Mouse (Mus musculus): ENCODE measurements at regions not wholly inside any gene's neighbourhood (a gene's known extent, or its start where the extent isn't known, plus 50 kb on each side); places are given as distances from the start of the nearest gene placed in this dataset.
"Not testable (repeated sequence)": the region's sequence is repeated elsewhere in the genome, so short reads cannot be mapped to it uniquely, and the experiment has no call there.

- ATAC-seq (replicated peaks; ENCODE audit: poor library complexity): no peak
These were observed 180.6 kb upstream of the Tab2 start for GRCm38 (mm10) chr10:8136662-8137061.

DNA sequence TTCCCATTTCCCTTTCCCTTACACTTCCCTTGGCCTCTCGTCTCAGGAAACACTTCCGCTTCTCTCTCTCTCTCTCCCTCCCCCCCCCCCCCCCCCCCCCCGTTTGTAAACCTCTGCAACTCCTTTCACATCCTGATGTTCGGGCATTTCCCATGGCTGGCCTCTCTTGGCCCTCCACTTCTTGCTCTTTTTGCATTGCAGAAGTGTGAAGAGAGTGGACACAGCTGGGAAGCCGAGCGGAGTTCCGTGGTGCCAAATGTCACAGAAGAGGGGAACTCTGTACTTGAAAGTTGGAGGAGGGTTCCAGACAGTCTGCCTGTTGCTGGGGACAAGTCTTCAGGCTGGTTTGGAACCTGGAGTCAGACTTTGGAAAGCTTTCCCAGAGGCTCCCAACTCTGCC is 179.2 kb upstream of the Tab2 start:
- ATAC-seq (replicated peaks; ENCODE audit: poor library complexity): no peak

- ATAC-seq (replicated peaks; ENCODE audit: poor library complexity): no peak
These were observed 178.4 kb upstream of the Tab2 start for GRCm38 (mm10) chr10:8134398-8134797.

GRCm38 (mm10) chr10:8133451-8133952 is 177.5 kb upstream of the Tab2 start:
- ATAC-seq (replicated peaks; ENCODE audit: poor library complexity): no peak

GRCm38 (mm10) chr10:8132795-8133194 is 176.8 kb upstream of the Tab2 start:
- no peak for ATAC-seq (replicated peaks; ENCODE audit: poor library complexity)

GRCm38 (mm10) chr10:8130472-8131241 is 174.6 kb upstream of the Tab2 start:
- ATAC-seq (replicated peaks; ENCODE audit: poor library complexity): peak; percentile 91

DNA sequence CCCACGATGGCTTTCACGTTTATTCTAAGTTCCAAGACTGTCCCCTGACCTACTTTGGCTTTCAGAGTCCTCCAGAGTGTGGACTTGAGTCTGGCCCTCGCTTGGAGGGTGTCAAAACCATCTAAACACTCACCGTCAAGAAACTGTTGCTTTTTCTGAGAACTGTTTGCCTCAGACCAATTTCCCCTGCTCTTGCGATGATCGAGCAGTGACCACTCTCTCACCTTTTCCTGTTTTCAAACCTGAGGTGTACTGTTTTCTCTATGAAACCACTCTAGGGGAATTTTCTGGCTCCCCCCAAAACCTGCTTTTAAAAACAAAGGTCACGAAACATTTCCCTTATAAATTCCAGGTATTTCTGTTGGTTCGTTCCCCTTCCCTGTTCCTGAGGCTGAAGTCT is 174.0 kb upstream of the Tab2 start:
- ATAC-seq (replicated peaks; ENCODE audit: poor library complexity): no peak

GRCm38 (mm10) chr10:8124124-8124523 is 168.1 kb upstream of the Tab2 start:
- ATAC-seq (replicated peaks; ENCODE audit: poor library complexity): peak; percentile 54

GRCm38 (mm10) chr10:8121895-8122294 is 165.9 kb upstream of the Tab2 start:
- peak; percentile 63 for ATAC-seq (replicated peaks; ENCODE audit: poor library complexity)

DNA sequence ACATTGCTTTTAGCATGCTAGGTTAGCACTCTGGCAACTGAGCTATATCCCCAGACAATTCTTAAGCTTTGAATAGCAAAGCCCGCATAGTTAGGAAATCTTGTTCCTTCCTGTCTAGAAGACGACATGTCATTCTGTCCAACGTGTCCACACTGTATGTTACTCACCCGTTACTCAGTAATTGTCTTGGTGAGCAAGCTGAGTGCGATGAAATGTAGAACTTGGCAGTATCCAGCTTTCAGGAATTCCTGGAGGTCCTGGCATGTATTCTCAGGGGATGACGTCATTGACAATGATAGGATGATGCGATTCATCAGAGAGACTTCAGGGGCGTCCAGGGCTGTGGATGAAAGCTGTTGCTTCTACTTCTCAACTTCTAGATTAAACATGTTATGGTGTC is 160.8 kb upstream of the Tab2 start:
- peak; percentile 39; the same call in 1 of the 2 replicates for ATAC-seq (replicated peaks; ENCODE audit: poor library complexity)

DNA sequence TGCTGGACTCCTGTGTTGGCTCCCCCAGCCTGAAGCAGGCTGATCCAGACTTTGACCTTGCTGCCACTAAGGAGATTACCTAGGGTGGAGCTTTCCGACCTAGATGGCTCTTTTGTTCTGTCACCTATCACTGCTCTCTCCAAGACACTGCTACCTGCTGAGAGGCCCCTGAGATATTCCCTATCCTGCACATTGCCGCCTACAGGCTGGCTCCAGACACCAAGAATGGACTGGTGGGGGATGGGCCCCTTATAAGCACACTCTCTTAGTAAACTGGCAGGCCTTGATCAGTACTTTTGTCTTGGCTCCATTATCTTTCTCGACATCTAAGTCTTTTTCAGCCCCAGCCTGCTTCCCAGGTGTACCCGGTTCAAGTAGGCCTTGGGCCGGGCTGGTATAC is 158.9 kb upstream of the Tab2 start:
- not testable (repeated sequence) for ATAC-seq (replicated peaks; ENCODE audit: poor library complexity)

DNA sequence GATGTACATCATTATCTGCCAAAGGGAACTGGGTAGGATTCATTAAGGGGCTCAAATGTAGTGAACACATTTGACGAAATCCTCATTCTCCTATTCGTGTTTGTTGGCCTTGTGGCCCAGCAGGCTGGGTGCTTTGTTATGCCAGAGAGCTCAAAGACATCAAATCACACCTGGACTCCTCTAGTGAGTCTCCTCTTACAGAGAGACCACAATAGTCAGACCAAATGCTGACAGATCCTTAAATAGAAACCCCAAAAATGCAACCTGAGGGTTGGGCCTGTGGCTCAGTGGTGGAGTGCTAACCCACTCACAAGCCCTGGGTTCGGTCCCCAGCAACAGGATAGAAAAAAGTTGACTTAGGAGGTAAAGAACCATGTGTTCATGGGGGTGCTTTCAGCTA is 158.5 kb upstream of the Tab2 start:
- ATAC-seq (replicated peaks; ENCODE audit: poor library complexity): no peak

- no peak for ATAC-seq (replicated peaks; ENCODE audit: poor library complexity)
These were observed 144.5 kb upstream of the Tab2 start for GRCm38 (mm10) chr10:8100489-8100888.

- no peak for ATAC-seq (replicated peaks; ENCODE audit: poor library complexity)
These were observed 139.9 kb upstream of the Tab2 start for GRCm38 (mm10) chr10:8095924-8096323.

DNA sequence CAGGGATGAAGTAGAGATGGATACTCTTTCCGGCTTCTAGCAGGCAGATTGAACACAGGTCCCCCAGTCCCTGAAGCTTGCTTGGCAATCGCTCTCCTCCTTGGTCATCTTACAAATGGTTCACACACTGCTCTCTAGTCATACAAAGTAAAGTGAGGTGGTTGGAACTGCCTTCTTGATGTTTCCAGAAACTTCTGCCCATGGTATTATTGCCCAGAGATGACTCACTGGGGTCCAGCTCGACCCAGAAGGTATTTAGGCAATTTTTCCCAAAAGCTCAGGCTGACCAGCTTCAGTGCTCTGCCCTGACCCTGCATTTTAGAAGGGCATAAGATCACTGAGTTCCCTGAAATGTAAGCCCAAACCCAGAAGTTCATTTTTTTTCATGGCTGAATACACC is 139.2 kb upstream of the Tab2 start:
- no peak for ATAC-seq (replicated peaks; ENCODE audit: poor library complexity)

DNA sequence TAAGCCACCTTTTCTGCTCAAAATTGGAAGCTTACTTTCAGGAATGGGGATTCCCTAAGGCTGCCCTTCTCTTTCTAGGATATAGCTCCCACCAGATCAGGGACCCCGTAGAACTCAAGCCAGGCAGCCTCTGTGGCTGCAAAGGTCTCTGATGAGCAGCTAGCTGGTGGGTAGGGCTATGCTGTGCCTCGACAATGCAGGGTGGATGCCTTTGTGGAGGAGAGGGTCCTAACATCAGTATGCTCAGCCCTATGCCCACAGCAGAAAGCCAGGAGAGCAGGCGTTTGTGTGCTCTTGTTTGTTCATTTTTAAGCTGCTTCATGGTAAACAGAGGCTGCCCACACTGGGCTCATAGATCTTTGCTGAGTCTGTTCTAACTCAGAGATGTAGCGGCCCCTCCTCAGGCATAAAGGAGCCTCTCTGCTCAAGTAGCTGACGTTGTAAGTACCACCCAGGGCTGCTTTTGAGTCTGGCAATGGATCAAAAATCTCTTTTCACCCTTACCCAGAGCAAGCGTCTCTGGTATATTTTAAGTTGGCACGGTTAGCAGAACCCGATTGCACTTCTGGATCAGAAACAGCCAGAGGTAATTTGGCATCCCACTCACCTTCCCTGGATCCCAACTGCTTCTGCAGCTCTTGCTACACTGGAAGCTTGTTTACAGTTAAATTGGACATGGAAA is 136.0 kb upstream of the Tab2 start:
- no peak for ATAC-seq (replicated peaks; ENCODE audit: poor library complexity)

GRCm38 (mm10) chr10:8089296-8089695 is 133.3 kb upstream of the Tab2 start:
- ATAC-seq (replicated peaks; ENCODE audit: poor library complexity): no peak

GRCm38 (mm10) chr10:8088737-8089136 is 132.7 kb upstream of the Tab2 start:
- no peak for ATAC-seq (replicated peaks; ENCODE audit: poor library complexity)

GRCm38 (mm10) chr10:8088321-8088720 is 132.3 kb upstream of the Tab2 start:
- ATAC-seq (replicated peaks; ENCODE audit: poor library complexity): no peak

DNA sequence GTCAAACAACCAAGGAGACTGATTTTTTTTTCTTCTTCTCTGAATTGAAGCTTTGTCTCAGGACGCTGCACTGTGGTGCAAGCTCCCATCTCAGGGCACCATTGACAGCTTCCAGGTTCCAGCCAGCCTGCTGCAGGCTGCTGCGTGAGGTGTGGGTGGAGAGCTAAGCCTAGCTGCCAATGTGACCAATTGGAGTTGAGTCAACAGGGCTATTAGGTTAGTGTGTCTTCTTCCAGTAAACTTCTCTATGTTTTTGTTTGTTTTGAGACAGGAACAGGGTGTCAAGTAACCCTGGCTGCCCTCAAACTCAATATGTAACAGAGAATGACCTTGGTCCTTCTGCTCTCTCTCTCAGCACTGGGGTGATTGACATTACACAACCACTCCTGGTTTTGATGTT is 131.1 kb upstream of the Tab2 start:
- no peak for ATAC-seq (replicated peaks; ENCODE audit: poor library complexity)

DNA sequence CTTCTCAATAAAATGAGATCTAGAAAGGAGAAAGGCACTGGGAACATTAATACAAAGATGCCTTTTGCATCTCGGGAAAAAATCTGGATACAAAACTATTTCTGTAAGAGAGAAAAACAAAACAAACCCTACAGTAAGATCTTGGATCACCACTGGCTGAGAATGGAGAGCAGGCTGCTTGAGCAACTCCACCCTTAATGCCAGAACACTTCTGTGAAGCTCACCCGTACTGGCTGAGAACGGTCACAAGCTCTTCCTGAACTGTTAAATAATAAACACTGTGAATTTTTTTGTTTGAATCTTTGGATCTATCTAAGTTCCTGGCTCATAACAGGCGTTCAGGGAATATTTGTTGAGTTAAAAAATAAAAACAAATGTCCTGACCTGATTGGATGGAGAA is 130.4 kb upstream of the Tab2 start:
- no peak for ATAC-seq (replicated peaks; ENCODE audit: poor library complexity)

All from megakaryocyte progenitor cell, adult 5-6 weeks (primary cell).